In the genomic region with DNA sequence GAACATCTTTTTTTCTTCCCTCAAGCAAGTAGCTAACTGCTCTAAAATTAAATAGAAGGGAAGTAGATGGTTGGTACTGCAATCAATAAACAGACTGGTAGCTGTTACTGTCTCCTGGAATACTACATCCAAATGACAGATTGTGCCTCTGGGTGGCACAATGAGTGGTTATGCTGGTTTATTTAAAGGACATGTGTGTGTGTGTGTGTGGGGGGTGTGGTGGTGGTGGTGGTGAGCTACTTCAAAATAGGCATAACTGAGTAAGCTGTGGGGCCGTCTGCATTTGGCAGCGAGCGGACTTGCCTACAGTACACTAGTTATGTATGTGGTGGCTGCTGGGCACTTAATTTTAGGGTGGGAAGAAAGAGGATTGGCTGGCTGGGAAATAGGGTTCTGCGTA, we compare ENCODE assay signal across 14 mouse cellular contexts. TPM values are rescaled to one million over a fixed set of nuclear protein-coding genes. Genes with fewer than 3 reads are reported as not detected.
DNase-seq lines count a peak whose midpoint lies in the region; ATAC-seq and TF ChIP-seq lines count a peak whose summit lies in the region.
"Had no signal": no experiment of that assay in that cellular context is flagged by ENCODE, and none has a peak within 500 bp of the region (broad histone marks: within the 10 kb centered on the region; RNA-seq: fewer than 3 reads in every experiment).

No protein-coding gene starts in this region.

- H3K36me3 ChIP-seq in embryonic facial prominence, embryonic 14.5 days (ENCODE audit: control insufficient read depth, insufficient read depth, low read length), result no peaks in the 10 kb centered on the region
- no peaks in the 10 kb centered on the region for H3K36me3 ChIP-seq in limb, embryonic 15.5 days
- H3K36me3 ChIP-seq in stomach, postnatal 0 days (ENCODE audit: control insufficient read depth, insufficient read depth, low read length), result no peaks in the 10 kb centered on the region
- H3K36me3 ChIP-seq: heart, embryonic 15.5 days; hindbrain, embryonic 15.5 days had no signal

- H3K27me3 ChIP-seq in embryonic facial prominence, embryonic 14.5 days (replicated peaks; ENCODE audit: control insufficient read depth, insufficient read depth, low read length), result no peaks in the 10 kb centered on the region
- no peaks in the 10 kb centered on the region for H3K27me3 ChIP-seq in limb, embryonic 15.5 days
- H3K27me3 ChIP-seq in stomach, postnatal 0 days (ENCODE audit: control insufficient read depth, insufficient read depth, low read length), result no peaks in the 10 kb centered on the region
- H3K27me3 ChIP-seq: heart, embryonic 15.5 days; hindbrain, embryonic 15.5 days; liver, embryonic 15.5 days had no signal

- peaks cover 4% of the 10 kb centered on the region; the same call in 1 of the 2 replicates for H3K9me3 ChIP-seq in embryonic facial prominence, embryonic 14.5 days (ENCODE audit: control insufficient read depth, low read length)
- no peaks in the 10 kb centered on the region for H3K9me3 ChIP-seq in limb, embryonic 15.5 days
- H3K9me3 ChIP-seq in stomach, postnatal 0 days (ENCODE audit: control insufficient read depth, low read length), result no peaks in the 10 kb centered on the region
- H3K9me3 ChIP-seq: heart, embryonic 15.5 days; hindbrain, embryonic 15.5 days; liver, embryonic 15.5 days had no signal

- H3K4me2 ChIP-seq in embryonic facial prominence, embryonic 14.5 days (ENCODE audit: low read depth, low read length), result no peak overlapping the region
- H3K4me2 ChIP-seq in limb, embryonic 15.5 days, result no peak overlapping the region
- no peak overlapping the region for H3K4me2 ChIP-seq in stomach, postnatal 0 days (replicated peaks; ENCODE audit: low read depth)
- H3K4me2 ChIP-seq: heart, embryonic 15.5 days; hindbrain, embryonic 15.5 days; liver, embryonic 15.5 days had no signal

- no peak overlapping the region for H3K27ac ChIP-seq in embryonic facial prominence, embryonic 14.5 days (replicated peaks; ENCODE audit: low read depth, low read length)
- 0 out of 2 replicates have a peak overlapping the region, but pooled peaks have one; percentile 33 for H3K27ac ChIP-seq in limb, embryonic 15.5 days
- H3K27ac ChIP-seq in stomach, postnatal 0 days (replicated peaks), result no peak overlapping the region
- H3K27ac ChIP-seq: heart, embryonic 15.5 days; hindbrain, embryonic 15.5 days; liver, embryonic 15.5 days had no signal

- TF ChIP-seq CTCF in stomach, postnatal 0 days (IDR thresholded peaks at IDR 0.05; ENCODE audit: low read depth), result no peak

- no peak overlapping the region for H3K4me3 ChIP-seq in embryonic facial prominence, embryonic 14.5 days (ENCODE audit: low read depth, low read length)
- no peak overlapping the region for H3K4me3 ChIP-seq in limb, embryonic 15.5 days
- H3K4me3 ChIP-seq in stomach, postnatal 0 days (ENCODE audit: low read depth, low read length), result no peak overlapping the region
- H3K4me3 ChIP-seq: heart, embryonic 15.5 days; hindbrain, embryonic 15.5 days; liver, embryonic 15.5 days had no signal

- no peak for TF ChIP-seq EP300 in stomach, postnatal 0 days (optimal IDR thresholded peaks at IDR 0.05)

- WGBS in embryonic facial prominence, embryonic 14.5 days, result 59% methylated on average over 4 of the region's 4 CpGs
- WGBS in limb, embryonic 15.5 days, result 59% methylated on average over 4 of the region's 4 CpGs
- 85% methylated on average over 4 of the region's 4 CpGs for WGBS in stomach, postnatal 0 days

- peaks cover 10% of the 10 kb centered on the region; the same call in 1 of the 2 replicates for H3K4me1 ChIP-seq in embryonic facial prominence, embryonic 14.5 days (ENCODE audit: control insufficient read depth, insufficient read depth, low read length)
- H3K4me1 ChIP-seq in limb, embryonic 15.5 days, result peaks cover 10% of the 10 kb centered on the region
- H3K4me1 ChIP-seq in stomach, postnatal 0 days (replicated peaks; ENCODE audit: control insufficient read depth, insufficient read depth), result no peaks in the 10 kb centered on the region
- H3K4me1 ChIP-seq: heart, embryonic 15.5 days; hindbrain, embryonic 15.5 days; liver, embryonic 15.5 days had no signal

- DNase-seq in embryonic facial prominence, embryonic 14.5 days (ENCODE audit: low spot score), result peak; percentile 53
- peak; percentile 69 to 76 for DNase-seq in frontal cortex, adult 2 months (ENCODE audit: extremely low spot score in 1 of 2, low spot score in 1 of 2)
- DNase-seq in layer of hippocampus, postnatal 10 days (ENCODE audit: low spot score in 2 of 2), result peak; percentile 25 to 44
- no peak for DNase-seq in stomach, postnatal 0 days (ENCODE audit: low spot score)
- no peak for DNase-seq in adrenal gland, adult (ENCODE audit: inconsistent age in 2 of 2, low spot score in 1 of 2)
- no peak for DNase-seq in testis, postnatal 10 days (ENCODE audit: low spot score)
- DNase-seq: adrenal gland, postnatal 10 days; cerebellum, adult 11 months; kidney, postnatal 10 days had no signal

- peak; percentile 33; the same call in 1 of the 2 replicates for ATAC-seq in embryonic facial prominence, embryonic 14.5 days (ENCODE audit: low read depth)
- no peak for ATAC-seq in limb, embryonic 15.5 days (ENCODE audit: insufficient number of reproducible peaks, low FRiP score, low TSS enrichment, low read depth)
- ATAC-seq in stomach, postnatal 0 days (ENCODE audit: low FRiP score, low TSS enrichment), result no peak

- H3K9ac ChIP-seq in embryonic facial prominence, embryonic 14.5 days (ENCODE audit: low read depth, low read length), result no peak overlapping the region
- H3K9ac ChIP-seq in limb, embryonic 15.5 days, result no peak overlapping the region
- no peak overlapping the region for H3K9ac ChIP-seq in stomach, postnatal 0 days (ENCODE audit: low read length)
- H3K9ac ChIP-seq: heart, embryonic 15.5 days; hindbrain, embryonic 15.5 days; liver, embryonic 15.5 days had no signal

RNA-seq across cellular contexts. Expression of a gene that starts 17.9 kb away (rescaled TPM):
- polyA plus RNA-seq in embryonic facial prominence, embryonic 14.5 days (2014; fragmentation: Nextera tagmentation; extraction: Ambion mirVana), result 15.3 and 18.8 TPM in 2 replicates
- polyA plus RNA-seq in frontal cortex, adult 2 months (2012; rRNA removed), result 10.8 and 11.4 TPM in 2 replicates
- total RNA-seq in layer of hippocampus, postnatal 10 days (2021), result 10 to 100 TPM in 1 of 2 experiments, 1 to 10 TPM in 1; 8.6 to 11.4 TPM
- polyA plus RNA-seq in limb, embryonic 15.5 days (2015; fragmentation: Nextera tagmentation; extraction: Ambion mirVana), result 22.9 and 23.8 TPM in 2 replicates
- 14.2 and 14.6 TPM in 2 replicates for polyA plus RNA-seq in stomach, postnatal 0 days (2015; fragmentation: Nextera tagmentation; extraction: Ambion mirVana)

RNA-seq across cellular contexts. Expression of a gene that starts 28.5 kb away (rescaled TPM):
- polyA plus RNA-seq in embryonic facial prominence, embryonic 14.5 days (2014; fragmentation: Nextera tagmentation; extraction: Ambion mirVana), result 0.22 and 0.33 TPM in 2 replicates
- 0.13 and 0.14 TPM in 2 replicates for polyA plus RNA-seq in frontal cortex, adult 2 months (2012; rRNA removed)
- total RNA-seq in layer of hippocampus, postnatal 10 days (2021), result under 1 TPM; 0.25 to 0.30 TPM
- polyA plus RNA-seq in limb, embryonic 15.5 days (2015; fragmentation: Nextera tagmentation; extraction: Ambion mirVana), result 0.18 TPM in 1 of 2 replicates, not detected in the other
- polyA plus RNA-seq in stomach, postnatal 0 days (2015; fragmentation: Nextera tagmentation; extraction: Ambion mirVana), result 45.3 and 47.4 TPM in 2 replicates
- total RNA-seq: gastrocnemius, postnatal 25 days had no signal

Comparison
In these comparisons a context has a peak if more than half of its experiments do, and no peak if none do; other contexts are left out.
1. DNase-seq: peak in embryonic facial prominence, embryonic 14.5 days (single experiment), frontal cortex, adult 2 months (2 of 2) and layer of hippocampus, postnatal 10 days (2 of 2); none in stomach, postnatal 0 days (single experiment), adrenal gland, adult (0 of 2) and testis, postnatal 10 days (single experiment).
2. RNA of a gene that starts 28.5 kb away (polyA plus RNA-seq): 45.3 to 47.4 TPM in stomach, postnatal 0 days; 0.22 to 0.33 TPM in embryonic facial prominence, embryonic 14.5 days, 0.18 TPM in limb, embryonic 15.5 days and 0.13 to 0.14 TPM in frontal cortex, adult 2 months; every median in the first group is over 10 times any median in the second.